Mouse (Mus musculus) heart, postnatal 0 days (tissue): ENCODE data around the gene Igfbp7. TPM values are rescaled to one million over a fixed set of nuclear protein-coding genes. Genes with fewer than 3 reads are reported as not detected.

Source experiments
- ATAC-seq: fragments of 200-750 bp; cut with Nextera tagmentation; 2 replicates; pipeline ENCODE4 v1.8.0; 2017; ENCODE audit warnings: low read depth, moderate number of reproducible peaks, moderate library complexity; ENCODE audit not compliant: insufficient read depth
- DNase-seq: peaks from one replicate; pipeline ENCODE4 v3.0.0-alpha.2; 2016; ENCODE audit warnings: low spot score
- H3K27ac ChIP-seq: fragments of 300-500 bp; sonication (generic); 2 replicates; pipeline ENCODE4 v1.5.1; 2014; ENCODE audit warnings: low read depth, mild to moderate bottlenecking
- H3K27me3 ChIP-seq: fragments of 300-500 bp; sonication (generic); 2 replicates; pipeline ENCODE4 v1.6.1; 2014; ENCODE audit warnings: low read length, mixed read lengths; ENCODE audit not compliant: control insufficient read depth, insufficient read depth
- H3K36me3 ChIP-seq: fragments of 300-500 bp; sonication (generic); replicated peaks from 2 replicates; pipeline ENCODE4 v1.6.1; 2014; ENCODE audit warnings: low read length, mixed read lengths; ENCODE audit not compliant: control insufficient read depth, insufficient read depth
- H3K4me1 ChIP-seq: fragments of 300-500 bp; sonication (generic); 2 replicates; pipeline ENCODE4 v1.6.1; 2014; ENCODE audit warnings: antibody characterized with exemption; ENCODE audit not compliant: control insufficient read depth, insufficient read depth
- H3K4me2 ChIP-seq: fragments of 300-500 bp; sonication (generic); 2 replicates; pipeline ENCODE4 v1.6.1; 2014; ENCODE audit warnings: low read depth, mild to moderate bottlenecking, low read length, moderate library complexity
- H3K4me3 ChIP-seq: fragments of 300-500 bp; sonication (generic); 2 replicates; pipeline ENCODE4 v1.5.1; 2014; ENCODE audit warnings: low read depth, low read length
- H3K9ac ChIP-seq: fragments of 300-500 bp; sonication (generic); replicated peaks from 2 replicates; pipeline ENCODE4 v1.6.1; 2014; ENCODE audit warnings: low read depth, low read length, mixed read lengths
- H3K9me3 ChIP-seq: fragments of 300-500 bp; sonication (generic); replicated peaks from 2 replicates; pipeline ENCODE4 v1.6.1; 2016; ENCODE audit warnings: low read length; ENCODE audit not compliant: control insufficient read depth
- CTCF ChIP-seq: IDR thresholded peaks from 2 replicates; pipeline ENCODE4 v1.5.1; 2016; ENCODE audit warnings: antibody characterized with exemption, control low read depth, low read depth
- EP300 ChIP-seq: IDR thresholded peaks from 2 replicates; pipeline ENCODE4 v1.6.1; 2016; ENCODE audit warnings: antibody characterized with exemption, low read depth
- WGBS: fragments of 180-500 bp; shearing (Covaris S2); extraction: QIAGEN DNeasy Blood & Tissue Kit; methylation state at CpG from one replicate; pipeline ENCODE4 v1.1.7; 2014; 5-methylcytosine and 5-hydroxymethylcytosine counted together
- polyA plus RNA-seq: library from polyadenylated mRNA; unstranded; fragments of >200 nt; fragmentation: Nextera tagmentation; extraction: Ambion mirVana; gene quantifications from 2 replicates; pipeline ENCODE4 v1.2.1, GENCODE M21; 2015
- total RNA-seq: library from RNA; depleted of rRNA; stranded (reverse); fragments of >200 nt; gene quantifications from 2 replicates; pipeline ENCODE4 v1.2.3, GENCODE M21; 2014; ENCODE audit warnings: low replicate concordance

Gene Igfbp7
- total and polyA plus RNA-seq, 2 experiments from 2014 or later: 151 to 218 TPM

GRCm38 (mm10) chr5:77383799-77384554 is 23.9 kb downstream of the Igfbp7 start:
- H3K4me1 ChIP-seq: peaks cover 14% of the 10 kb centered on the region; the same call in 1 of the 2 replicates
- DNase-seq (no peak), ATAC-seq (peak; percentile 31; the same call in 1 of the 2 replicates)
- H3K9ac ChIP-seq: no peak overlapping the region
- no peak overlapping the region for H3K27ac ChIP-seq
- no peak overlapping the region for H3K4me3 ChIP-seq
- no peaks in the 10 kb centered on the region for H3K36me3 ChIP-seq
- no peak overlapping the region for H3K4me2 ChIP-seq
- TF ChIP-seq EP300 (no peak), CTCF (no peak)
- 73% methylated on average over 5 of the region's 5 CpGs for WGBS
- H3K9me3 ChIP-seq: no peaks in the 10 kb centered on the region
- no peaks in the 10 kb centered on the region for H3K27me3 ChIP-seq

GRCm38 (mm10) chr5:77381686-77382085 is 26.2 kb downstream of the Igfbp7 start:
- peaks cover 14% of the 10 kb centered on the region; the same call in 1 of the 2 replicates for H3K4me1 ChIP-seq
- WGBS: 83% methylated on average over 5 of the region's 5 CpGs
- H3K4me2 ChIP-seq: no peak overlapping the region
- no peaks in the 10 kb centered on the region for H3K36me3 ChIP-seq
- H3K27ac ChIP-seq: no peak overlapping the region
- H3K9ac ChIP-seq: no peak overlapping the region
- DNase-seq (no peak), ATAC-seq (no peak)
- H3K27me3 ChIP-seq: no peaks in the 10 kb centered on the region
- H3K4me3 ChIP-seq: no peak overlapping the region
- TF ChIP-seq CTCF: no peak
- TF ChIP-seq EP300: no peak
- no peaks in the 10 kb centered on the region for H3K9me3 ChIP-seq

GRCm38 (mm10) chr5:77381283-77381682 is 26.6 kb downstream of the Igfbp7 start:
- Histone ChIP-seq H3K36me3 (no peaks in the 10 kb centered on the region), H3K4me3 (no peak overlapping the region), H3K9ac (no peak overlapping the region), H3K4me2 (no peak overlapping the region), H3K27ac (no peak overlapping the region), H3K27me3 (no peaks in the 10 kb centered on the region), H3K9me3 (no peaks in the 10 kb centered on the region), H3K4me1 (peaks cover 10% of the 10 kb centered on the region; the same call in 1 of the 2 replicates)
- TF ChIP-seq CTCF: no peak
- no peak for TF ChIP-seq EP300
- no peak for DNase-seq
- no peak for ATAC-seq
- 81% methylated on average over 7 of the region's 7 CpGs for WGBS

- H3K27ac ChIP-seq: no peak overlapping the region
- no peak overlapping the region for H3K9ac ChIP-seq
- no peak overlapping the region for H3K4me3 ChIP-seq
- no peaks in the 10 kb centered on the region for H3K9me3 ChIP-seq
- H3K36me3 ChIP-seq: no peaks in the 10 kb centered on the region
- H3K4me1 ChIP-seq: peaks cover 7% of the 10 kb centered on the region; the same call in 1 of the 2 replicates
- no peaks in the 10 kb centered on the region for H3K27me3 ChIP-seq
- ATAC-seq (no peak), DNase-seq (no peak)
- TF ChIP-seq EP300 (no peak), CTCF (no peak)
- H3K4me2 ChIP-seq: no peak overlapping the region
- WGBS: 77% methylated on average over 17 of the region's 17 CpGs
Measured at GRCm38 (mm10) chr5:77380321-77380901, 27.4 kb downstream of the Igfbp7 start.

- Histone ChIP-seq H3K4me1 (peaks cover 6% of the 10 kb centered on the region; the same call in 1 of the 2 replicates), H3K9me3 (no peaks in the 10 kb centered on the region), H3K4me2 (no peak overlapping the region), H3K4me3 (no peak overlapping the region), H3K27ac (no peak overlapping the region), H3K36me3 (no peaks in the 10 kb centered on the region), H3K27me3 (no peaks in the 10 kb centered on the region), H3K9ac (no peak overlapping the region)
- 77% methylated on average over 14 of the region's 14 CpGs for WGBS
- DNase-seq (no peak), ATAC-seq (no peak)
- TF ChIP-seq EP300: no peak
- no peak for TF ChIP-seq CTCF
Measured at GRCm38 (mm10) chr5:77379434-77380135, 28.3 kb downstream of the Igfbp7 start.
